Mouse (Mus musculus): ENCODE measurements around the gene Anxa2.
A peak's percentile ranks its signal among the peaks of the same experiment; 100 is the strongest.

DNA sequence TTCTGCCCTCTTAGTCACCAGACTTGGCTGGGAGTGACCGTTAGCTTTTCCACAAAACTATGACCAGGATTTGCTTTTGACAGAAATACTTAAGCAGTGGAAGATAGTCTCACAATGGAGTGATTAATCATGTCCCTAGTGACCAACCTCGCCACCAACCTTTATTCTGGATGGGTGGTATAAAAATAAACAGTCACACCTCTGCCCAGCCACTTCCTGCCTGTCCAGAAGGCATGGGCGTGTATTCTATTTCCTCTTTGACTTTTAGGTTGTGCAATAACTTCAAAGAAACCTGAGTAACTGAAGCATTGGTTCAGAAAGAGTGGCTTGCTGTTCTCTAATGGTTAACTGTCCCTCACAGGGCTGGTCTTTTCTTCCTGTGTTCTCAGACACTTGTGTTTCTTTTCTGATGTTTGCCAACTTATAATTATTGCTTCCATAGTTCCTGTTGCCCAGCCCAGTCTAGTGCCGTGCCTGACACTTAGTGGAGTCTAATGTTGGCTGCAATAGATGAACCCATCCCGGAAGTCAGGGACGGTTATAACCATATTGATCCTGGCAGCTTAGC, 10.9 kb upstream of the Anxa2 start:
- TF ChIP-seq CTCF (IDR thresholded peaks at IDR 0.05) = no peak
- TF ChIP-seq EP300 (IDR thresholded peaks at IDR 0.05) = peak; percentile 94

Measured in lung, postnatal 0 days (tissue).